Mouse (Mus musculus) kidney, embryonic 16.5 days (tissue): ENCODE measurements around the gene Zfp36l1. TPM values are rescaled to one million over a fixed set of nuclear protein-coding genes. Genes with fewer than 3 reads are reported as not detected.
A peak's percentile ranks its signal among the peaks of the same experiment; 100 is the strongest.

Experiments
- ATAC-seq: fragments of 200-750 bp; cut with Nextera tagmentation; 2 replicates; pipeline ENCODE4 v1.8.0; 2017; ENCODE audit warnings: moderate TSS enrichment; ENCODE audit not compliant: low FRiP score, low TSS enrichment
- H3K27ac ChIP-seq: fragments of 300-500 bp; sonication (generic); 2 replicates; pipeline ENCODE4 v1.5.1; 2014; ENCODE audit warnings: low read length
- H3K27me3 ChIP-seq: fragments of 300-500 bp; sonication (generic); 2 replicates; pipeline ENCODE4 v1.6.1; 2014; ENCODE audit warnings: low read length, control low read depth, mixed read lengths; ENCODE audit not compliant: insufficient read depth
- H3K36me3 ChIP-seq: fragments of 300-500 bp; sonication (generic); 2 replicates; pipeline ENCODE4 v1.6.1; 2014; ENCODE audit warnings: low read length, control low read depth, mixed read lengths; ENCODE audit not compliant: insufficient read depth
- H3K4me1 ChIP-seq: fragments of 300-500 bp; sonication (generic); 2 replicates; pipeline ENCODE4 v1.6.1; 2014; ENCODE audit warnings: low read length, control low read depth, mixed read lengths; ENCODE audit not compliant: insufficient read depth
- H3K4me2 ChIP-seq: fragments of 300-500 bp; sonication (generic); replicated peaks from 2 replicates; pipeline ENCODE4 v1.6.1; 2014; ENCODE audit warnings: low read depth, low read length
- H3K4me3 ChIP-seq: fragments of 300-500 bp; sonication (generic); 2 replicates; pipeline ENCODE4 v1.5.1; 2014; ENCODE audit warnings: mild to moderate bottlenecking, low read length
- H3K9ac ChIP-seq: fragments of 300-500 bp; sonication (generic); replicated peaks from 2 replicates; pipeline ENCODE4 v1.6.1; 2014; ENCODE audit warnings: low read length
- H3K9me3 ChIP-seq: fragments of 300-500 bp; sonication (generic); 2 replicates; pipeline ENCODE4 v1.6.1; 2016; ENCODE audit warnings: low read length, control low read depth
- WGBS: fragments of 180-500 bp; shearing (Covaris S2); extraction: QIAGEN DNeasy Blood & Tissue Kit; methylation state at CpG from one replicate; pipeline ENCODE4 v1.1.7; 2014; 5-methylcytosine and 5-hydroxymethylcytosine counted together
- polyA plus RNA-seq: library from polyadenylated mRNA; unstranded; fragments of >200 nt; fragmentation: Nextera tagmentation; extraction: Ambion mirVana; gene quantifications from 2 replicates; pipeline ENCODE4 v1.2.1, GENCODE M21; 2015

The Zfp36l1 gene
- 130 and 153 TPM in 2 replicates for polyA plus RNA-seq

DNA sequence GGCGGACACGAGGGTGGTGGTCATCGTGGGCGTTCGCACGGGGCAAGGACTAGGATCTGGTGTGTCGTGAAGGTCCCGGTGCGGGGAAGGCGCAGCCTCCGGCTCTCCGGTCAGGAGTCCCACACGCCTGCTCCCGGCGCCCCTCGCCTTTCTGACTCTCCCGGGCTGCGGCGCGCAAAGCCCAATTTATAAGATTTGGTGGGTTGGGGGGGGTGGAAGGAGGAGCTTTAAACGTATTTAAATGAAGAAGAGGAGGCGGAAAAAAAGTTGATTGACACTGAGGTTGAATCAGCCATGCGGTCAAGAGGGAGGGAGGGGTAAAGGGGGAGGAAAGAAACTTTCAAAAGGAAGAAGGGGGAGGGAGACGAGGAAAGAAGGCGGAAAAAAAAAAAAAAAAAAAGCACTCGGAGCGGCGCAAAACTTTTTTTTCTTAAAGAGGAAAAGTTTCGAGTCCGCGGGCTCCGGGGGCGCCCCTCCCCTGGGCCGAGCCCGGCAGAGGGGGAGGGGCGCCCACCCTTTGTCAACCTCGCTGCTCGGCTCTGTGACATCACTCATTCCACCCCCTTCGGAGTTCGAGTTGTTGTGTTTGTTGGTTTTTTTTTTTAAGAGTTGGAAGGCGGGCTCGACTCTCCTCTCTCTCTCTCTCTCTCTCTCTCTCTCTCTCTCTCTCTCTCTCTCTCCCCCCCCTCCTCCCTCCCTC is at the start of gene Zfp36l1:
Gene Zfp36l1 (minus strand): TSS at position 162 of the 700 bp plus-strand sequence.
- Histone ChIP-seq H3K36me3 (peaks cover 17% of the 10 kb centered on the region), H3K27ac (peak within 1 kb of the TSS; percentile 100), H3K9me3 (no peaks in the 10 kb centered on the region), H3K27me3 (no peaks in the 10 kb centered on the region), H3K9ac (peak within 1 kb of the TSS; percentile 99), H3K4me1 (peaks cover 20% of the 10 kb centered on the region), H3K4me3 (peak within 1 kb of the TSS; percentile 94), H3K4me2 (peak within 1 kb of the TSS; percentile 90)
- WGBS = under 1% methylated on average over 40 of the region's 42 CpGs
- ATAC-seq = peak; percentile 76

GRCm38 (mm10) chr12:80162448-80162847 is 49.6 kb upstream of the Zfp36l1 start:
- H3K36me3 ChIP-seq = peaks cover 11% of the 10 kb centered on the region
- H3K27ac ChIP-seq = no peak overlapping the region
- H3K27me3 ChIP-seq = no peaks in the 10 kb centered on the region
- H3K4me3 ChIP-seq = no peak overlapping the region
- no peak overlapping the region for H3K4me2 ChIP-seq
- no peak for ATAC-seq
- H3K9ac ChIP-seq = no peak overlapping the region
- 79% methylated on average over 3 of the region's 3 CpGs for WGBS
- no peaks in the 10 kb centered on the region for H3K4me1 ChIP-seq
- H3K9me3 ChIP-seq = no peaks in the 10 kb centered on the region

- WGBS = 4% methylated on average over 5 of the region's 5 CpGs
- H3K9ac ChIP-seq = no peak overlapping the region
- no peak overlapping the region for H3K4me2 ChIP-seq
- H3K9me3 ChIP-seq = no peaks in the 10 kb centered on the region
- H3K36me3 ChIP-seq = no peaks in the 10 kb centered on the region
- ATAC-seq = no peak
- no peaks in the 10 kb centered on the region for H3K27me3 ChIP-seq
- H3K4me1 ChIP-seq = no peaks in the 10 kb centered on the region
- no peak overlapping the region for H3K4me3 ChIP-seq
- H3K27ac ChIP-seq = no peak overlapping the region
Observed at GRCm38 (mm10) chr12:80157675-80158074, 44.9 kb upstream of the Zfp36l1 start.

GRCm38 (mm10) chr12:80153687-80154326 is 41.0 kb upstream of the Zfp36l1 start:
- Histone ChIP-seq H3K27ac (no peak overlapping the region), H3K9ac (no peak overlapping the region), H3K27me3 (no peaks in the 10 kb centered on the region), H3K4me1 (no peaks in the 10 kb centered on the region), H3K4me3 (no peak overlapping the region), H3K36me3 (no peaks in the 10 kb centered on the region), H3K9me3 (peaks cover 5% of the 10 kb centered on the region; the same call in 1 of the 2 replicates), H3K4me2 (no peak overlapping the region)
- no peak for ATAC-seq
- 39% methylated on average over 10 of the region's 10 CpGs for WGBS

GRCm38 (mm10) chr12:80153078-80153477 is 40.3 kb upstream of the Zfp36l1 start:
- H3K4me3 ChIP-seq = no peak overlapping the region
- H3K36me3 ChIP-seq = no peaks in the 10 kb centered on the region
- no peak for ATAC-seq
- no peak overlapping the region for H3K27ac ChIP-seq
- no peaks in the 10 kb centered on the region for H3K4me1 ChIP-seq
- WGBS = 83% methylated on average over 6 of the region's 6 CpGs
- H3K9me3 ChIP-seq = peaks cover 5% of the 10 kb centered on the region; the same call in 1 of the 2 replicates
- H3K27me3 ChIP-seq = no peaks in the 10 kb centered on the region
- no peak overlapping the region for H3K4me2 ChIP-seq
- H3K9ac ChIP-seq = no peak overlapping the region

DNA sequence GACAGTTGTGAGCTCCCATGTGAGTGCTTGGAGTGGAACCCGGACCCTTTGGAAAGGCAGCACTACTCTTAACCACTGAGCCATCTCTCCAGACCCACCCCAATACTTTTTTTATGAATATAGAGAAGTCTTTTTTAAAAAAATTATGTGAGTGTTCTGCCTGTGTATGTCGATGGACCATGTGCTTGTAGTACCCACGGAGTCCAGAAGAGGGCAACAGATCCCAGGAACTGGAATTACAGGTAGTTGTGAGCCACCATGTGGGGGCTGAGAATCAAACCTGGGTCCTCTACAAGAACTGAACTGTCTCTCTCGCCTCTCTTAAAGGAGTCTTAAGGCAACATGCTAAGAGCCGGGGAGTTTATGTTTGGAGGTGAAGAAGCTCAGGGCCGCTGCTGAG is 39.0 kb upstream of the Zfp36l1 start:
- Histone ChIP-seq H3K36me3 (no peaks in the 10 kb centered on the region), H3K9ac (no peak overlapping the region), H3K4me2 (no peak overlapping the region), H3K9me3 (peaks cover 5% of the 10 kb centered on the region; the same call in 1 of the 2 replicates), H3K27me3 (no peaks in the 10 kb centered on the region), H3K27ac (no peak overlapping the region), H3K4me1 (peaks cover 3% of the 10 kb centered on the region), H3K4me3 (no peak overlapping the region)
- ATAC-seq = no peak
- WGBS = 91% methylated on average over 6 of the region's 6 CpGs

DNA sequence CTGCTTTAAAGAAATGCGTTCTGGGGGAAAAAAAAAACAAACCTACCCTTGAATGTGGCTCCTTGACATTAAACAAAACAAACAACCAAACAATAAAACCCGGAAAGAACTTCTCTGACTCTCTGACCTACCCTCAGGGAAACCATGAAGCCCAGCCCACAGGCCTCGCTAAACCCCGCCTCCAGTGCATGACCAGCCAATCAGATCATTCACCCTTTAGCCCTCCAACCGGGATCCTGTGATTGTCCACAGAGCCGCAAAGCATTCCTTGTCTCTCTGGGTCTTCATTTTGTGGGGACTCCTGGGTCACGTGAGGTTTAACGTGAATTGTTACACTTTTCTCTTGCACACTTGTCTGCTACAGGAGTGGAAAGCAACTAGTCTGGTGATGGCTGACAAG is 37.8 kb upstream of the Zfp36l1 start:
- no peak overlapping the region for H3K4me3 ChIP-seq
- no peak overlapping the region for H3K9ac ChIP-seq
- WGBS = 31% methylated on average over 8 of the region's 8 CpGs
- H3K36me3 ChIP-seq = no peaks in the 10 kb centered on the region
- no peak overlapping the region for H3K27ac ChIP-seq
- ATAC-seq = no peak
- peaks cover 6% of the 10 kb centered on the region for H3K4me1 ChIP-seq
- H3K9me3 ChIP-seq = peaks cover 5% of the 10 kb centered on the region; the same call in 1 of the 2 replicates
- H3K4me2 ChIP-seq = peak overlapping the region; percentile 26
- no peaks in the 10 kb centered on the region for H3K27me3 ChIP-seq

- no peak overlapping the region for H3K9ac ChIP-seq
- H3K4me3 ChIP-seq = no peak overlapping the region
- H3K9me3 ChIP-seq = peaks cover 5% of the 10 kb centered on the region; the same call in 1 of the 2 replicates
- no peaks in the 10 kb centered on the region for H3K27me3 ChIP-seq
- peaks cover 6% of the 10 kb centered on the region for H3K4me1 ChIP-seq
- no peak overlapping the region for H3K27ac ChIP-seq
- ATAC-seq = no peak
- no peak overlapping the region for H3K4me2 ChIP-seq
- H3K36me3 ChIP-seq = no peaks in the 10 kb centered on the region
- 79% methylated on average over 11 of the region's 11 CpGs for WGBS
Observed at GRCm38 (mm10) chr12:80147563-80148214, 34.9 kb upstream of the Zfp36l1 start.

DNA sequence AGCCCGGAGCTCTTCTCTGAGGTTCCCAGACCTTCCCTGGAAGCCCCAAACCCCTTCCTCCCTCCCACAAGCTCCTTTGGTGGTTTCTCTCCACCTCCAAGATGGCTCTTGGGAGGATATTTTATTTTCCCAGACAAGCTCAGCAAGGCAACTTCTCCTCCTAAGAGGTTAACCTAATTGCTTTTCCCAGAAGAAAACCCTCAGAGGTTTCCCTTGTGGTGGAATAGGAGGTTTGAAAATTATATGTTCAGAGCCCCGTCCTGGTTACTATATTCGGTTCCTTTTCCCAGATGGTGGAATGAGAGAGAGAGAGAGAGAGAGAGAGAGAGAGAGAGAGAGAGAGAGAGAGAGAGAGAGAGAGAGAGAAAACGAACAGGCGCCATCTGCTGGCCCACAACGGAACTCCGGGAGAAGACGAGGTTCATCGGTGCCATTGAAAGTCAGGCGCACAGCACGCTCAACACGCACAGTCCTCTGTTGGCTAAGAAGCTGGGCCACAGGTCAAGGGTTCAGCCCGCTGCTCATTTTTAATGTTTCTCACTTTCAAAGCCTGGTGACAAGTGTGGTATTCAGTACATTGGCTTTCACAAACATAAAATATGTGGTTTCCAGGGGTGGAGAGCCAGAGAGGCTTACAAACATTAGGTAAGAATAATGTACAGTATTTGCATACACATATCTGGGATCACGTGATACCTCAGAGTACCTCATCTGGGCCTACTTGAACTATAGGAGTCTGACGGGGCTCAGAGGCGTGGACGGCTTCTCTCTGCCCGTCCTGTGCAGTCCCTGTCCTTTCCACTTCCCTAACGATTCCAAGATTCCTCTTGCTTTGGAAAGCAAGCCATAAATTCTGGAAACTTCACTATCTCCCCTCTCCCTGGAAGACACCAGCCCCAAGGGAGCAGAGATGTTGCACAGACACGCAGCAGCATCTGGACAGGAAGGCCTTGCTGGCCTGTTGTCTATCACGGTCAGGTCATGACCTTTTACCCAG is 33.7 kb upstream of the Zfp36l1 start:
- H3K4me3 ChIP-seq = no peak overlapping the region
- H3K9ac ChIP-seq = no peak overlapping the region
- H3K9me3 ChIP-seq = no peaks in the 10 kb centered on the region
- H3K36me3 ChIP-seq = no peaks in the 10 kb centered on the region
- ATAC-seq = peak; percentile 58
- no peak overlapping the region for H3K4me2 ChIP-seq
- H3K27ac ChIP-seq = peak overlapping the region; percentile 68
- H3K27me3 ChIP-seq = no peaks in the 10 kb centered on the region
- peaks cover 6% of the 10 kb centered on the region for H3K4me1 ChIP-seq
- 29% methylated on average over 21 of the region's 21 CpGs for WGBS
